In genomic region chr10:71273008-71273739, GRCm38 (mm10) we compare ENCODE assay signal across 10 mouse cellular contexts. TPM values are rescaled to one million over a fixed set of nuclear protein-coding genes. Genes with fewer than 3 reads are reported as not detected.
A peak's percentile ranks its signal among the peaks of the same experiment; 100 is the strongest.
DNase-seq lines count a peak whose midpoint lies in the region; ATAC-seq lines count a peak whose summit lies in the region.
"Had no signal": no experiment of that assay in that cellular context is flagged by ENCODE, and none has a peak within 500 bp of the region (broad histone marks: within the 10 kb centered on the region; RNA-seq: fewer than 3 reads in every experiment).

No protein-coding gene starts in this region.

- intact Hi-C loops in left cerebral cortex, postnatal 25 days (cut with DNase I) = no loop called here

- H3K4me1 ChIP-seq in forebrain, embryonic 11.5 days (replicated peaks; ENCODE audit: control insufficient read depth, insufficient read depth, low read length) = no peaks in the 10 kb centered on the region
- peaks cover 6% of the 10 kb centered on the region for H3K4me1 ChIP-seq in forebrain, embryonic 10.5 days
- H3K4me1 ChIP-seq in forebrain, embryonic 16.5 days (replicated peaks; ENCODE audit: control insufficient read depth, insufficient read depth, low read length) = peaks cover 18% of the 10 kb centered on the region

- DNase-seq in forebrain, embryonic 11.5 days (ENCODE audit: low spot score) = no peak
- DNase-seq in forebrain, embryonic 10.5 days (ENCODE audit: extremely low spot score, low spot score) = no peak
- DNase-seq in brain, adult 2 months (ENCODE audit: low read depth, low spot score) = peak; percentile 85
- DNase-seq in left cerebral cortex, postnatal 25 days (ENCODE audit: low spot score in 2 of 2) = peak; percentile 32 to 76
- no peak for DNase-seq in urinary bladder, postnatal 10 days (ENCODE audit: low spot score)
- no peak for DNase-seq in gastrocnemius, postnatal 10 days
- DNase-seq in embryo, embryonic 10 days (ENCODE audit: low spot score) = no peak
- DNase-seq: kidney, adult 18-20 months had no signal

- H3K4me2 ChIP-seq in forebrain, embryonic 11.5 days (ENCODE audit: low read depth, low read length, severe bottlenecking) = no peak overlapping the region
- no peak overlapping the region for H3K4me2 ChIP-seq in forebrain, embryonic 16.5 days (ENCODE audit: low read length)

- ATAC-seq in forebrain, embryonic 11.5 days (replicated peaks; ENCODE audit: low FRiP score) = 0 out of 2 replicates have a peak, but pooled peaks have one; percentile 36
- peak; percentile 83 for ATAC-seq in forebrain, embryonic 16.5 days

- no peaks in the 10 kb centered on the region for H3K27me3 ChIP-seq in forebrain, embryonic 11.5 days (ENCODE audit: control insufficient read depth, insufficient read depth, low read length)
- H3K27me3 ChIP-seq in forebrain, embryonic 10.5 days (ENCODE audit: poor library complexity, severe bottlenecking) = no peaks in the 10 kb centered on the region
- H3K27me3 ChIP-seq in forebrain, embryonic 16.5 days (replicated peaks; ENCODE audit: control insufficient read depth, insufficient read depth, low read length) = no peaks in the 10 kb centered on the region

- no peak overlapping the region for H3K27ac ChIP-seq in forebrain, embryonic 11.5 days (ENCODE audit: low read depth, low read length)
- H3K27ac ChIP-seq in forebrain, embryonic 10.5 days = no peak overlapping the region
- peak overlapping the region; percentile 70 for H3K27ac ChIP-seq in forebrain, embryonic 16.5 days (ENCODE audit: low read length)
- H3K27ac ChIP-seq: macrophage had no signal

- no peaks in the 10 kb centered on the region; the same call in 1 of the 2 replicates for H3K36me3 ChIP-seq in forebrain, embryonic 11.5 days (ENCODE audit: control insufficient read depth, insufficient read depth, low read length)
- H3K36me3 ChIP-seq in forebrain, embryonic 10.5 days (replicated peaks) = peaks cover 28% of the 10 kb centered on the region
- H3K36me3 ChIP-seq in forebrain, embryonic 16.5 days (ENCODE audit: control insufficient read depth, insufficient read depth) = no peaks in the 10 kb centered on the region

- H3K4me3 ChIP-seq in forebrain, embryonic 11.5 days (ENCODE audit: low read depth, low read length) = no peak overlapping the region
- no peak overlapping the region for H3K4me3 ChIP-seq in forebrain, embryonic 10.5 days
- no peak overlapping the region for H3K4me3 ChIP-seq in forebrain, embryonic 16.5 days (replicated peaks; ENCODE audit: low read length)

- 72% methylated on average over 9 of the region's 9 CpGs for WGBS in forebrain, embryonic 11.5 days
- 79% methylated on average over 9 of the region's 9 CpGs for WGBS in forebrain, embryonic 10.5 days
- WGBS in forebrain, embryonic 16.5 days = 47% methylated on average over 9 of the region's 9 CpGs

- no peak overlapping the region for H3K9ac ChIP-seq in forebrain, embryonic 11.5 days (ENCODE audit: low read length)
- H3K9ac ChIP-seq in forebrain, embryonic 16.5 days (replicated peaks; ENCODE audit: low read depth, low read length) = no peak overlapping the region

- H3K9me3 ChIP-seq in forebrain, embryonic 11.5 days (ENCODE audit: control insufficient read depth, low read length) = no peaks in the 10 kb centered on the region
- no peaks in the 10 kb centered on the region for H3K9me3 ChIP-seq in forebrain, embryonic 10.5 days
- H3K9me3 ChIP-seq in forebrain, embryonic 16.5 days (ENCODE audit: control insufficient read depth, low read length) = no peaks in the 10 kb centered on the region

RNA-seq across cellular contexts. Expression of gene Ube2d1, which starts 11.9 kb away (rescaled TPM):
- polyA plus RNA-seq in forebrain, embryonic 11.5 days (2014; fragmentation: Nextera tagmentation; extraction: Ambion mirVana) = 139 and 150 TPM in 2 replicates
- polyA plus RNA-seq in forebrain, embryonic 10.5 days (2016; fragmentation: Nextera tagmentation; extraction: Ambion mirVana) = 92.5 and 95.1 TPM in 2 replicates
- polyA plus RNA-seq in forebrain, embryonic 16.5 days (2015; fragmentation: Nextera tagmentation; extraction: Ambion mirVana) = 186 and 198 TPM in 2 replicates
- total RNA-seq in left cerebral cortex, postnatal 25 days (2021) = 10 to 100 TPM; 51.3 to 56.1 TPM
- 100 to 1,000 TPM; 141 to 158 TPM for total RNA-seq in gastrocnemius, postnatal 10 days (2021)

RNA-seq across cellular contexts. Expression of gene Tfam, which starts 35.1 kb away (rescaled TPM):
- polyA plus RNA-seq in forebrain, embryonic 11.5 days (2014; fragmentation: Nextera tagmentation; extraction: Ambion mirVana) = 87.2 and 99.4 TPM in 2 replicates
- 88.3 and 88.5 TPM in 2 replicates for polyA plus RNA-seq in forebrain, embryonic 10.5 days (2016; fragmentation: Nextera tagmentation; extraction: Ambion mirVana)
- polyA plus RNA-seq in forebrain, embryonic 16.5 days (2015; fragmentation: Nextera tagmentation; extraction: Ambion mirVana) = 52.2 and 71.6 TPM in 2 replicates
- total RNA-seq in left cerebral cortex, postnatal 25 days (2021) = 10 to 100 TPM; 39.5 to 43.6 TPM
- total RNA-seq in gastrocnemius, postnatal 10 days (2021) = 10 to 100 TPM; 48.1 to 53.0 TPM

Comparison
In these comparisons a context has a peak if more than half of its experiments do, and no peak if none do; other contexts are left out.
1. DNase-seq: peak in brain, adult 2 months (single experiment) and left cerebral cortex, postnatal 25 days (2 of 2); none in forebrain, embryonic 11.5 days (single experiment), forebrain, embryonic 10.5 days (single experiment), urinary bladder, postnatal 10 days (single experiment), gastrocnemius, postnatal 10 days (single experiment) and embryo, embryonic 10 days (single experiment).